Mouse (Mus musculus): ENCODE measurements around the gene Camkk2. TPM values are rescaled to one million over a fixed set of nuclear protein-coding genes. Genes with fewer than 3 reads are reported as not detected.

The Camkk2 gene
- polyA plus RNA-seq, 1 experiment from 2014 or later = 27.1 TPM

DNA sequence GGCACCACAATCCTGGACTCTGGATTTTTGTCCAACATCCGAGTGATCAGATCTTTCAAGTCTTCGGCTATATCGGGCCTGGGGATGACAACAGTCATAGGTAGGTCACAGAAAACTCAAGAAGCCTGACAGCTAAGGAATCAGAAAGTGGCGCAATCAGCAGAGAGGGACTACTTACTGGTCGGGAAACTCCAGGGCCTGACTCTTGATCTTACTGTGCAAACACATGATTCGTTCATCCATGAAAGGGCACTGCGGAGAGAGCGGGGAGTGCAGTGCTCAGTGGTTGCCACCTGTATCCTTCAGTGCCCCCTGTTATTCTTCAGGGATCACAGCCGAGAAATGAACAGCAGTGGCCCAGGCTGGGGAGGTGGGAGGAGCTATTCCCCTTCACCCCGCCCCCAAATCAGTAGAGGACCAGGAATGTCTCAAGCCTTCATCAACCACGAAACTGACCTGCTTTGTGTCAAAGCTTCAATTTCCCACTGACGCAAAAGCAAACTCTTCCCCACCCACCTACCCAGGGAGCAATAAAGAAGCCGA lies 35.3 kb downstream of the Camkk2 start:
- no peak for DNase-seq (ENCODE audit: low spot score)

DNA sequence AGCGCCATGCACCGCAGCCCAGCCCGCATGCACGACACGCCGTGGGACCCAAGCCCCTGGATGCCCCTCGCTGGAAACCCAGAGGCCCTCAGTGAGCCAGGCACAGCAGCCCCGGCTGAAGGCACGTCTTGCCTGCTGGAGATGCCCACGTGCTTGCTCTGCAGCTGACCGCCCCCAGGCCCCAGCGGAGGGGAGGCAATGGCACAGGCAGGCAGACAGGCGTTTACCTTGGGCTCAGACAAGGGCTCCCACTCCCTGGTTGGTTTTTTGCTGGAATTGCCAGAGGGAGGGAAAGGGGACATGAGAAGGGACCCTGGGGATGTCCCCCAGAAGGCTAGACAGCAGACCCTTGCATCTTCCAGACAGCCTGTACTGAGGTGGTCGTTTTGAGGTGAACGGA lies 42.4 kb downstream of the Camkk2 start:
- no peak for DNase-seq (ENCODE audit: low spot score)

DNA sequence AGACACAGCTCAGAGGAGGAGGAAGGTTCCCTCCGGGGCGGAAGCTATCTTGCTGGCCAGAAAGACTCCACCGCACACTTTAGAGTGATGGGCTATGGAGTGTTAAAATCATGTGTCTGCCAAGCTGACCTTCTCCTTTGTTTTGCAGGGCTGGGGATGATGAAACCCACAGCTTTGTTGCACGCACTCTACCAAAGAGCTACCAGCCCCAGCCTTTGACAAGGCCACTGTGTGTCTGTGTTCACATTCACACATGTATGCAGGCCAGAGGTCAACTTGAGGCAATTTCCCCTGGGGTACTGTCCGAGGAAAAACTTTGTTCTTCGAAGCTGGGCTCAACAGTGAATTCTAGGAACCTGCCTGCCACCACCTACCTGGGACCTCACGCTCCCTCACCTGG lies 43.4 kb downstream of the Camkk2 start:
- DNase-seq (ENCODE audit: low spot score) = no peak

DNA sequence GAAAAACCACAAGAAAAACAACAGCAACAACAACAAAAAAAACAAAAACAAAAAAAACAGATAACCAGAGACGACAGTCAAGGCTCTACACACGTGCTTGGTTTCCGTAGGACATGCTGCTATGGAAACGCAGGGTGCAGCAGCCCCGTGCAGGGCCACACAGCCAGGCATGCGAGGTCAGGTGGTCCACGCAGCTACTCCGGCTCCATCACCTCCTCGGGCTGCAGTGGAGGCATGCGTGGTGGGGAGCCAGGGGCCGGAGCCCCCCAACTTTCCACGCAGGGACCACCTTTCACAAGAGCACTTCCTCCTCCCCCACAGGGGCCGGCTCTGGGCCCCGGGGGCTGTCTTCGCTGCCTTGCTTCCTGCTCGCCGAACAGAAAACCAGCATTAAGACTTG lies 45.3 kb downstream of the Camkk2 start:
- peak; percentile 67 for DNase-seq (ENCODE audit: low spot score)

DNA sequence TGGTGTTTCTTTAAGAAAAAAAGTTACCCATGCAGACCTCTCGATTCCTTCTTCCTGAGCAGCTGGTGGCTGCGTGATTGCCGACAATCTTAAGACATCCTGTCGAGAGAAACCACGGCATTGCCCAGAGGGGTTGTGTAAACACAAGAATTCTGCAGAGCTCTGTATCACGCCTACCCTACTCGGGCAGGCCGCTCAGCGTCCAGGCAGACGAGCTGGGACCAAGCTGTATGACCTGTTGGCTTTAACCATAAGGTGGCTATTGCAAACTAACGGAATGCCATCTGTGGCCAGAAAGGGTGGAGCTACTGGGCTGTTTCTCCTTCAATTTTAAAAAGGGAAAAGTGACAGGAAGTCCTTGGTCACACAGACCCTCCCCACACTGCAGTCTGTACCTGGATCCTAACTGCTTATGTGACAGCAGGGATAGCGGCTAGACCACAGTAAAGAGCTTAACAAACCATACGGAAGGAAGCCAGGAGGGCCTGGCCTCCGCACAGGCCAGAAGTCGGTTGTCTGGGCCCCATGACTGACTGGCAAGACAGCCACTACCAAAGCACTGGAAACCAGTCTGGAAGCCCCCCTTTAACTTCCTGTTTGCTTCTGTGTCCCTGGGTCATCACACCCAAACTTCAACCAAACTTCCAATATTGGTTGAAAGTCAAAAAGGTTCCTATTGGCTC lies 47.1 kb downstream of the Camkk2 start:
- DNase-seq (ENCODE audit: low spot score) = peak; percentile 78

DNA sequence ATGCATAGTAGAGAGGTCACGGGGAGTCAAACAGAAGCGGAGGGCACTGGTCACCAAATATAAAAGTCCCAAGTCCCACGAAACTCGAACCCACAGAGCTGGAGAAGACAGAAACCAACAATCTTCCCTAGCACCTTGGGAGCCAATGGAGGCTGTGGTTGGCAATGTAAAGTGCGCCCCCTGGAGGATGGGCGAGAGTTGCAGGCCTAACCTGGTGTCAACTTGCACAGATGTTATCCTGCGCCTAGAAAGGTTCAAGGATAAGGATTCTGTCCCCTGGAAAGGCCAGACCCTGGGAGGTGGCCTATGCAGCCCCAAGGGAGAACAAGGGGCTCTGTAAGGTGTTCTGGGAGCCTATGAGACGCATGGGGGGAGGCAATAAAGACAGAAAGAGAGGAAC lies 47.9 kb downstream of the Camkk2 start:
- DNase-seq (ENCODE audit: low spot score) = peak; percentile 75

DNA sequence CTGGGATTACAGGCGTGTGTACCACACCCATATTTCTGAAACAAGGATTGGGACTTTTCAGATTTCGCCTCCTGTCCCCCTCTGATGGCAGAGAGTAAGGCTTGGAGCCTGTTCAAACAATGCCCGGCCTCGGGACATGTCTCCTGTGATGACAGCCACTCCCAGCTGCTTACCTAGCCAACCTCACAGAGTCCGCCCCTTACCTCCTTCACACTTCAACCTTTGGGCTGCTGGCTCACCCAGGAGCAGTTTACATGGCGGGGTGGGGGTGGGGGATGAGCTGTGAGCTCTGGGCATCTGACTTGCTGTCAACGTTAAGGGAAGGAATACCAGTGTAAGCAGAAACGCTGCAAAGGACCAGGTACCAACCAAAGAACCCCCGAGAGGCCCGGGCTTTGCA lies 48.4 kb downstream of the Camkk2 start:
- no peak for DNase-seq (ENCODE audit: low spot score)

DNA sequence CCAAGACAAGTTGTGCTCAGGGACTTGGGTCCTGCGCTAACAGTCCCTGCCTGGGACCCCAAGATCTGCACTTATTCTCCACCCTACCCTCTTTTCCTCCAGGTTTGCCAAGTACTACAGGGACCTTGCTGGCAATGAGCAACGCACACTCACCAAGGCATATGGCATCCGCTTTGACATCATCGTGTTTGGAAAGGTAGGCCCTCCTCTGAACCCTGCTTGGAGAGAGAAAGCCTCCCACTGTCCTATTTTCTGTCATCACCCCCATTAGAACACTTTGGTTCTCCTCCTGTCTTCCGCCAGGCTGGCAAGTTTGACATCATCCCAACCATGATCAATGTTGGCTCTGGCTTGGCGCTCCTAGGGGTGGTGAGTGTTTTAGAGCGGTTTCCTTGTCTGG lies 52.1 kb downstream of the Camkk2 start:
- DNase-seq (ENCODE audit: low spot score) = no peak

DNA sequence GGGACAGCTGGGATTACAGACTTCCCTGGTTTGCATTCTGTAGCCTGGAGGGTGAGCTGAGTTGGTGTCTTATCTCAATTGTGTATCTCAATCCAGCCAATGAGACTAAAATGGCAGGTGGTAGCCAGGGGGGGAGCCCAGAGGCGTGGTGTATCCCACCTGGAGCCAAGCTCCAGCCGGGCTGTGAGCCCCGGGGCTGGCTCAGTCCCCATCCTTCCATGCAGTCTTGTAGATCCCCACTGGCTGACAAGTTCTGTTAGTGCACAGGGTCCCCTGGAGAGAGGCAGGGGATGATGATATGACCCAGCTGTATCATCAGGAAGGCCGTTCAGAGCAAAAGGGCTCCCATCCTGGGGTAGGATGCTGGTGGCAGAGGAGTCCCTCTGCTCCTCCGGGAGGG lies 52.6 kb downstream of the Camkk2 start:
- DNase-seq (ENCODE audit: low spot score) = no peak

DNA sequence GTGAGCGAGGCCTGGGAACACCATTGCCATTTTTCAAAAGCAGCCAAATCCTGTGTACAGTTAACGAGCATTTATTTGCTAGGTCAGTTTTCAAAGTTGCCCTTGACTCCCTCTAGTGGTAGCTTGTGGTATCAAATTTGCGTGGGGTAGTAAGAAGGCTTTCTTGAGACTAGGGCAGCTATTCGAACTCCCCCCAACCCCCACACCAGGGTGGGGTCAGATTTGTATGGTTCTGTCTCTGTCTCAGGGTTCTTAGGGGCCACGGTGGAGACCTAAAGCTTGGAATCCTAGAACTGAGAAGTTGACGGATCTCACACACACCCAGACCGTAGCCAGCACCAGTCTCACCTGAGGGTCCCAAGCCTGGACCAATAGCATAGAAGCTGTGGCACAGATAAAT lies 53.1 kb downstream of the Camkk2 start:
- DNase-seq (ENCODE audit: low spot score) = peak; percentile 82

DNA sequence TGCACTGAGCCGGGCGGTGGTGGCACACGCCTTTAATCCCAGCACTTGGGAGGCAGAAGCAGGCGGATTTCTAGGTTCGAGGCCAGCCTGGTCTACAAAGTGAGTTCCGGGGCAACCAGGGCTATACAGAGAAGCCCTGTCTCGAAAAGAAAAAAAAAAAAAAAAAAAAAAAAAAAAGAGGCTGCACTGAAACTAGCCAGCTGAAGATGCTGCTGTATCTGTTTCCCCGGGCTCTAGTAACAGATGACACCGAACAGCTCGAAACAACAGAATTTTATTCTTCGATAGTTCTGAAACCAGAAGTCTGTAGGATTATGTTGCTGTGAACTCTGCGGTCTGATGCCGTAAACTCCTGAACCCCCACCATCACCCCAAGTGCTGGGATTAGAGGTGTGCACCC lies 53.8 kb downstream of the Camkk2 start:
- no peak for DNase-seq (ENCODE audit: low spot score)

DNA sequence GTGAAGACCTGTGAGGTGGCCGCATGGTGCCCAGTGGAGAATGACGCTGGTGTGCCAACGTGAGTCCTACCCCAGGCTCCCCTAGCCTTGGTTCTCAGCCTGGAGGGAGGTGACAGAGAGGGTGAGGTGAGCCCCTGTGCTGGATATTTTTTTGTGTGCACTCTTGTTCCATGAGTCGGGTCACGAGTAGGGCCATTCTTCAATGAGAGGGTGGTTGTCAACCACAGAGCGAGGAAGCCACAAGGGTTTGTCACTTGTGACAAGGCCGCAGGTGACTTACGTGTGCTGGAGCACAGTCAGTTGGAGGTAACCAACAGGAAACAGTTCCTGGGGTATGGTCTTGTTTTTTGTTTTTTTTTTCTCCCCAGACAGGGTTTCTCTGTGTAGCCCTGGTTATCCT lies 60.0 kb downstream of the Camkk2 start:
- DNase-seq (ENCODE audit: low spot score) = peak; percentile 76

DNA sequence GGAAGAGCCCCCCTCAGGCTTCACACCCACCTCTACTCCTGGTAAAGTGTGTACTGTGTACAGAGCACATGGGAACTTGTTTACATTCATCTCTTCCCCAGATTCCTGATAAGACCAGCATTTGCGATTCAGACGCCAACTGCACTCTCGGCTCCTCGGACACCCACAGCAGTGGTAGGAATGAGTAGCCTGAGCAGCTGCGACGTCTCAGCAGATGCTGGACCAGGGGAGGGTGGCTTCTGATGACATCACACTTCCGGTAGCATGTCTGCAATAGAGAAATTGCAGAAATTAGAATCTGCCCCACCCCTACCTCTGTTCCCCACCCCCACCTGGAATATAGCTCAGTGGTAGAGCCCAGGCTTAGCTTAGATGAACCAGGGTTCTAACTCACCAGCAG lies 60.8 kb downstream of the Camkk2 start:
- DNase-seq (ENCODE audit: low spot score) = peak; percentile 30

DNA sequence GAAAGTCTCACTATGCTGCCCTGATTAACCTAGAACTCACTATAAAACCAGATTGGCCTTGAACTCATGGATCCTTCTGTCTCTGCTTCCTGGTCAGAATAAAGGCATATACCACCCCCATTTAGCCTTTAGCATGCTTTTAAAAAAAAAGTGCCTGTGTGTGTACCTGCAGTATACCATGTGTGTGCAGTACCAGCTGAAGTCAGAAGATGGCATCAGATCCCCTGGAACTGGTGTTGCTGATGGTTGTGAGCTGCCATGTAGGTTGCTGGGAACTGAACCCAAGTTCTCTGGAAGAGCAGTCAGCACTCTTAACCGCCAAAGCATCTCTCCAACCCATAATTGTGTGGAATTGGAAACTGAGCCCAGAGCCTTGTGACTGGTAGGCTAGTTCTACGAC lies 62.4 kb downstream of the Camkk2 start:
- DNase-seq (ENCODE audit: low spot score) = no peak

DNA sequence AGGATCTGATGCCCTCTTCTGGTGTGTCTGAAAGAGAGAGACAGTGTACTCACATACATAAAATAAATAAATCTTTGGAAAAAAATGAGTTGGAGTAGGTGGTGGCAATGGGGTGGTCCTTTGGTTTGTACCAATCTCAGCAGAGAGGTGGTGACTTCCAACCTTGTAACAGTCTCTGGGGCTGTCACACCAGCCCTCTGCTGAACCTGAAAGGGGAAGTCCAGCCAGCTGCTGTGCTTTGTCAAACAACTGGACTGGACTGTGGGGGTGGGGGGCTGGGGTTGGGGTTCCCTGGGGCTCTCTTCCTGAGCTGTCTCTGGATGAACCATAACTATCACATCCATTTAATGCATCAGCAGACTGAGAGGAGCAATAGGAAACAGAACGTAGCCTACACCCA lies 63.5 kb downstream of the Camkk2 start:
- no peak for DNase-seq (ENCODE audit: low spot score)

DNA sequence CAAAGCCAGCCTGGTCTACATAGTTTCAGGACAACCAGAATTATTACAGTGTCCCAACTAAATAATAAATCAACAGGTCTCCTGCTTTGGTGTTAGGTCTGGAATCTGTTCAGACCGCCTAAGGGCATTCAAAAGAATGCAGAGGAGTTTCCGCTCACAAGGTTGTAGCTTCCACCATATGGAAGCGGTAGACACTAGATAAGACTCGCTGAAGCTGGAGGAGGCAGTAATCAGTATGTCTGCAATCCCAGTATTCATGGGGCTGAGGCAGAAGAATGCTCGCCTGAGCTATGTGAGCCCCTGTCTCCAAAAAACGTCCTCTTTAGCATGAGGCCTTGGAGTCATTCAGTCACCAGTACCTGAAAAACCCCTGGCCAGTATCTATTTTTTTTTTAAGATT lies 70.4 kb downstream of the Camkk2 start:
- DNase-seq (ENCODE audit: low spot score) = no peak

DNA sequence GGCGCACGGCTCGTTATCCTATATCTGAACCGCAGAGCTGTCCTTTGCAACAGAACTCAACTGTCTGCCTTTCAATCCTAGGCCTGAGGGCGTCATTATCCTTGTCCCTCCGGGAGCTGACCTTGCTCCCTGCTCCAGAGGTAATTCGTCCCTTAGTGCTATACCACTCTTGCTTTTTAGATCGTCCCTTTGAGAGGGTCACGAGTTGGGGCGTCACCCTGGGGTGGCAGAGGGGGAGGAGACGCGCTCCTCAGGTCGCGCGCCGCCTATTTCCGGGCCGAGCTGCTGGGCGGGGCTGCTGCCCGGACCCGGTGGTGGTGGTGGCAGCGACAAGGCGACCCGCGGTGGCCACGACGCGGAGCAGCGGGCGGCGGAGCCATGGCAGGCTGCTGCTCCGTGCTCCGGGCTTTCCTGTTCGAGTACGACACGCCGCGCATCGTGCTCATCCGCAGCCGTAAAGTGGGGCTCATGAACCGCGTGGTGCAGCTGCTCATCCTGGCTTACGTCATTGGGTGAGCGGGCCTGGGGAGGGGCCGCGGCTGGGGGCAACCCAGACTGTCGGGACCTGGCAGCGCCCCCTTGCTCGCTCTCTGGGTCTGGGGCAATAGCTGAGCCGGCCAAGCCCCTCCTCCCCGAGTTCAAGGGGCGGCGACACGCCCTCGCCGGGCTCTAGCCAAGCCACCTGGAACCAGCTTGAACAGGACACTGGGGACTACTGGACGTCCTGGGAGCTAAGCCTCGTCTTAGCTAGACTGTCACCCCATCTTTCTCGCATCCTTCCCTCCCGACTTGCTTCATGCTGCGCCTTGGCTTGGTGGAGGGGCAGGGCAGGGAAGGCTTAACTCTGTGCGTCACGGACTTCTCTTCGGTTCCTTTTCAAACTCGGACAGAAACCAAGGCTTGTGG lies 71.7 kb downstream of the Camkk2 start, which contains the start of gene P2rx4:
P2rx4 (plus strand) TSS at position 269 of the 906 bp plus-strand sequence.
- peak; percentile 92 for DNase-seq (ENCODE audit: low spot score)

DNA sequence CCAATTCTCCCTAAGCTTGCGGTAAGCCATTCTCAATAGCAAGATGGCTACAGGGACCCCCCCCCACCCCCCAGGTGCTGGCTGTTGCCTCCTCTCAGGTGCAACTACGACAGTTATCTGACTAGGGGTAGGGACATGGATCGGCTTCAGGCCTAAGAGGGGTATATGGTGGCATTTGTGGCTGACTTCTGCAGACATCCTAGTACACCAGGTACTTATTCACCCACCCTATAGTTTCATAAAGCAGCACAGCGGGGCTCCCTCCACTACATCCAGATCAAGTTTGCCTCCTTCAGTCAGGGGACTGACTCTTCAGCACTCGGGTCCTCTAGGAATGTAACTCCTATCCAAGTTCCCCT lies 72.3 kb downstream of the Camkk2 start:
- DNase-seq (ENCODE audit: low spot score) = no peak

DNA sequence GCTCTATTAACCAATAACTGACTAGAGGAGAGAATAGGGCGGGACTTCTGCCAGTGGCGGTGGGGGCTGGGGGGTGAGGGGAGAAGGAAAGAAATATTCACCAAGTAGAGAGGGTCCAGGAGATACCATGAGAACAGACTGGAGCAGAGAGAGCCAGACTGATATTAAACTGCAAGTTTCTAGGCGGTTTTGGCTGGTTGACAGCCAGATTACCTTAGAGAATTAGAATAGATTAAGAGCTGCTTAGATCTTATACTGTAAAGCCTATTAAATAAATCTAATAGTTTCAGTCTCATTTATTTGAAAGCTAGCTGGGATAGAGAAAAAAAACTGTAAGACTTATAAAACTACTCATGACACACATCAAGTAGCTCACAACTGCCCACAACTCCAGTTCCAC lies 74.0 kb downstream of the Camkk2 start:
- no peak for DNase-seq (ENCODE audit: low spot score)

DNA sequence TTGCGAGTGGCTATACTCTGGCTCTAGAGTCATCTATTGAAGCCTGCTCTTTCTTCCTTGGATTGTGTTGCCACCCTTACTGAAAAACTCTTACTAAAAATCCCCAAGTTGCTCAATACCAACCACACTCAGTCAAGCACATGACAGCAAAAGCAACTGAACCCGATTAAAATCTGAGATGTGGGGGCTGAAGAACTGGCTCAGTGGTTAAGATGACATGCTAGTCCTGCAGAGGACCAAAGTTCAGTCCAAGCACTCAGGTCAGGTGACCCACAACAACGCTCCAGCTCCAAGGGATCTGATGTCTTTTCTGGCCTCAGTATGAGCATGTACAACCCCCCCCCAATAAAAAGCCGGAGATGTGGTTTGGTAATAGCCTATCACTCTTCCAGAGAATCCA lies 74.6 kb downstream of the Camkk2 start:
- DNase-seq (ENCODE audit: low spot score) = no peak

DNA sequence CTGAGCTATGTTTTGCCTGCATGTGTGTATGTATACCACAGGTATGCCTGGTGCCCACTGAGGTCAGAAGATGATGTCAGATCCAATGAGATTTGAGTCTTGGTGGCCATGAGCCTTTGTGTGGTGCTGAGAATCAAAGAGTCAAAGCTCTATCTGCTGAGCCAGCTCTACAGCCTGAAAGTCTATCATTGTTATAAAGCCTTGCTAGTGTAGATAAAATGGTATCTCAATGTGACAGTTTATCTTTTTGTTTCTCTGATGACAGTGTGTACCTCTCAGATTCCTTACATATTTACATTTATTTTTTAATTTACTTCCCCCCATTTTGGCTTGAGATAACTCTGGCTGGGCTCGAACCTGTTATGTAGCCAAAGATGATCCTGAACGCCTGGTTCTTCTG lies 75.6 kb downstream of the Camkk2 start:
- DNase-seq (ENCODE audit: low spot score) = no peak

DNA sequence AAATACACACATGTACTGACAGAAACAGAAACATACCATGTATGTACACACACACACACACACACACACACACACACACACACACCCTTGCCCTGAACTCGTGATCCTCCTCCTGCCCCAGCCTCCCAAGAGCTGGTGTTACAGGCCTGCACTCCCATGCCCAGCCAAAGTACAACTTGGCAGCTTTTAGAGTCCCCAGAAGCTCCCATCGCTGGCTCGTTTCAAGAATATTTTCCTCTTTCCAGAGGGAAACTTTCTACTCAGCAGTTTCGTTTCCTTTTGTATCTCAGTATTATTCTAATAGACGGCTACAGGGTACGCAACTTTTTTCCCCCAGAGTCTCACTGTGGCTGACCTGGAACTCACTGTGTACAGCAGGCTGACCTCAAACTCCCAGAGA lies 77.1 kb downstream of the Camkk2 start:
- no peak for DNase-seq (ENCODE audit: low spot score)

DNA sequence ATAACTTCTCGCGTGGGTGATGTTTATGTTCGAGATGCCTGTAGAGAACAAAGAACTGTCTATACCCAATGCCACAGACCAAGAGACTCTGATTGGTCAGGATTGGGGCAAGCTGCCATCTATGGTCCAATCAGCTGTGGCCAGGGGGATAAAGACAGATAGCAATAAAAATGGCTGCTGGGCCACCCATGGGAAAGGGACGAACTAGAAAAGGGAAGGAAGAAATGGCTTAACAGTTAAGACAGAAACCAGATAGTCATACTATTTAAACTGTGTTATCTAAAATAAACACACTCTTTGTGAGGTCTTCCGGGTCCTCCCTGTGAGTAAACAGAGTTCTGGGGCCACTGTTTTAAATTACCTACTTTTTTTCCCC lies 78.4 kb downstream of the Camkk2 start:
- DNase-seq (ENCODE audit: low spot score) = no peak

Measured in thymus, postnatal 0 days (tissue).